Mouse (Mus musculus) heart, embryonic 10.5 days (tissue): ENCODE measurements around the gene Rps6kl1. TPM values are rescaled to one million over a fixed set of nuclear protein-coding genes. Genes with fewer than 3 reads are reported as not detected.

Source experiments
- DNase-seq: peaks from one replicate; pipeline ENCODE4 v3.0.0-alpha.2; 2017; ENCODE audit warnings: low spot score
- H3K27ac ChIP-seq: fragments of 300-500 bp; sonication (generic); 2 replicates; pipeline ENCODE4 v1.5.1; 2016; ENCODE audit warnings: mild to moderate bottlenecking
- H3K27me3 ChIP-seq: fragments of 300-500 bp; sonication (generic); 2 replicates; pipeline ENCODE4 v1.6.1; 2016; ENCODE audit warnings: mild to moderate bottlenecking; ENCODE audit not compliant: poor library complexity, insufficient read depth, severe bottlenecking
- H3K36me3 ChIP-seq: fragments of 300-500 bp; sonication (generic); 2 replicates; pipeline ENCODE4 v1.6.1; 2016; ENCODE audit warnings: mild to moderate bottlenecking, moderate library complexity
- H3K4me1 ChIP-seq: fragments of 300-500 bp; sonication (generic); 2 replicates; pipeline ENCODE4 v1.6.1; 2016; ENCODE audit warnings: mild to moderate bottlenecking
- H3K4me3 ChIP-seq: fragments of 300-500 bp; sonication (generic); 2 replicates; pipeline ENCODE4 v1.5.1; 2016; ENCODE audit warnings: mild to moderate bottlenecking, moderate library complexity
- H3K9me3 ChIP-seq: fragments of 300-500 bp; sonication (generic); 2 replicates; pipeline ENCODE4 v1.6.1; 2016; ENCODE audit warnings: mild to moderate bottlenecking, moderate library complexity
- WGBS: fragments of 180-500 bp; shearing (Covaris S2); methylation state at CpG from one replicate; pipeline ENCODE4 v1.1.7; 2016; 5-methylcytosine and 5-hydroxymethylcytosine counted together
- polyA plus RNA-seq: library from polyadenylated mRNA; unstranded; fragments of >200 nt; fragmentation: Nextera tagmentation; extraction: Ambion mirVana; gene quantifications from 2 replicates; pipeline ENCODE4 v1.2.1, GENCODE M21; 2016

Rps6kl1 gene
- polyA plus RNA-seq, 1 experiment from 2014 or later, result 1.4 TPM

DNA sequence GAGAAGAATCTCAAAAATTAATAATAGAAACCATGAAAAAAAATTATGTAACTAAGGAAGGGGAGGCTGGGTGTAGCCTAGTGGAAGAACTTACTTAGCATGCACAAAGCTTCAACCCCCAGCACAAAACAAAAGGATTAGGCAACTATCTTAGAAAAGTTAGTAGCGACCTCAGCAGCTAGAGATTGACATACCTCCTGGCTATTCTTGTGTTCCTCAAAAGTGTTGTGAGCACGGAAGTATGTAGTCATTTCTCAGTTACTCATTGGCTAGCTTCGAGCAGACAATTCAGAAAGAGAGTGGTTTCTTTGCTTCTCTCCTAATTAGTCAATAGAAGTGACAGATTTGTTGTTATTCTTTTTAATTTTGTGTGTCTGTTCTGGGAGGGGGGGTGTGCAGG is 42.4 kb downstream of the Rps6kl1 start:
- Histone ChIP-seq H3K4me1 (peaks cover 36% of the 10 kb centered on the region), H3K36me3 (0 out of 2 replicates have a peak, but pooled peaks cover 2% of the 10 kb centered on the region), H3K4me3 (no peak overlapping the region), H3K9me3 (no peaks in the 10 kb centered on the region), H3K27me3 (no peaks in the 10 kb centered on the region), H3K27ac (no peak overlapping the region)
- 60% methylated on average over 3 of the region's 3 CpGs for WGBS
- no peak for DNase-seq

DNA sequence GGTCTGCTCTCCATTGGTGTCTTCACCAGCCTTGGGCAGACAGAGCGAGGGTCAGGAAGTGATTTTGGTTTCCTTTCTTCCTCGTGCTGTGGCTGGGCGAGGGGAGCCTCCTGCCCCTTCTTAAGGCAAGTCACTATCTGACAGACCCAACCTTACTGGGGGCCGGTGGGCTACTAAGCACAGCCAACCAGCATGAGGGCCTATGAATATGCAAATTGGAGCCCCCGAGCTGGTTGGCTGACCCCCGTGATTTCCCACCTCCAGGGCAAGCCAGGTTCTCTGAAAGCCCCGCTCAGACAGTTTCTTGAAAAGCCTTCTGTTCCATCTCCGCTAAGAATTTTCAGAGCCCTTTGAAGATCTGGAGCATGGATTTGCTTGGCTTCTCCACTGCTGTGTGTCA is 44.8 kb downstream of the Rps6kl1 start:
- no peaks in the 10 kb centered on the region for H3K9me3 ChIP-seq
- under 1% methylated on average over 8 of the region's 8 CpGs for WGBS
- no peak for DNase-seq
- no peaks in the 10 kb centered on the region for H3K27me3 ChIP-seq
- peak overlapping the region; percentile 46 for H3K4me3 ChIP-seq
- 0 out of 2 replicates have a peak overlapping the region, but pooled peaks have one; percentile 24 for H3K27ac ChIP-seq
- H3K36me3 ChIP-seq, result no peaks in the 10 kb centered on the region
- H3K4me1 ChIP-seq, result peaks cover 15% of the 10 kb centered on the region

DNA sequence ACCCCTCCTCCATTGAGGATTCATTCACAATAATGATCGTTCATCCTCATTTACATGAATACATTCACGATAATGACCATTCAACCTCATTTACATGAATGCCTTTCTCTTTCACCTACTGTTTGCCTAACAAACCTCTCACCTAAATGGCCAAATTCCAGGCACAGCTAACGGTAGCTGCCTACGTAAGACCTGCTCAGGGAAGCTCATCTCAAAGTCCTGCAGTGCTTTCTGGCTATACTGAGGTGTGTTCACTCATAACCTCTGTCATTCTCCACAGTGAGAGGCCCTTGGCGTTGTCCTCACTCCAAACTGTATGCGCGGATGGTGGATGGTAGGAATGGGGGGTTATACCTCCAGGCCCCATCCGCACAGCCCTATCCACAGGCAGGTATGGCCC is 46.3 kb downstream of the Rps6kl1 start:
- no peak overlapping the region for H3K4me3 ChIP-seq

DNA sequence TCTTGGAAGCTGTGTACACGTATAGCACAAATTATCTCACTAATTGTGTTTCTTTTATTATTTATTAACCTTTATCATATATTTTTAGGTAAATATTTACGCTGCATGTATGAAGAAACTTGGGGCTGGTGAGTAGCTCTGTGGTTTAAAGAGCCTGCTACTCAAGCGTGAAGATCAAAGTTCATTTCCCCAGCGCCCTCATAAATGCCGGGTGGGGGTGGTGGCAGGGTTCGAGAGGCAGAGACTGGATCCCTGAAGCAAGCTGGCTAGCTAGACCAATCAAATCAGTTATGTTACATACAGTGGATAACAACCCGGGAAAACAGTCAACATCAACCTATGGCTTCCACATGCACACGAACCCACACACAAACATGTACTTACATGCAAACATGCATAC is 48.0 kb downstream of the Rps6kl1 start:
- no peak for DNase-seq
- H3K4me1 ChIP-seq, result peaks cover 9% of the 10 kb centered on the region
- H3K4me3 ChIP-seq, result no peak overlapping the region
- WGBS, result 76% methylated on average over 8 of the region's 8 CpGs
- no peak overlapping the region for H3K27ac ChIP-seq
- H3K27me3 ChIP-seq, result no peaks in the 10 kb centered on the region
- H3K9me3 ChIP-seq, result no peaks in the 10 kb centered on the region
- H3K36me3 ChIP-seq, result no peaks in the 10 kb centered on the region

More for the DNA sequence above, 46.3 kb downstream of the Rps6kl1 start:
- Histone ChIP-seq H3K9me3 (no peaks in the 10 kb centered on the region), H3K27ac (no peak overlapping the region), H3K4me1 (peaks cover 15% of the 10 kb centered on the region), H3K27me3 (no peaks in the 10 kb centered on the region), H3K36me3 (no peaks in the 10 kb centered on the region)
- DNase-seq, result no peak
- WGBS, result 83% methylated on average over 8 of the region's 8 CpGs

DNA sequence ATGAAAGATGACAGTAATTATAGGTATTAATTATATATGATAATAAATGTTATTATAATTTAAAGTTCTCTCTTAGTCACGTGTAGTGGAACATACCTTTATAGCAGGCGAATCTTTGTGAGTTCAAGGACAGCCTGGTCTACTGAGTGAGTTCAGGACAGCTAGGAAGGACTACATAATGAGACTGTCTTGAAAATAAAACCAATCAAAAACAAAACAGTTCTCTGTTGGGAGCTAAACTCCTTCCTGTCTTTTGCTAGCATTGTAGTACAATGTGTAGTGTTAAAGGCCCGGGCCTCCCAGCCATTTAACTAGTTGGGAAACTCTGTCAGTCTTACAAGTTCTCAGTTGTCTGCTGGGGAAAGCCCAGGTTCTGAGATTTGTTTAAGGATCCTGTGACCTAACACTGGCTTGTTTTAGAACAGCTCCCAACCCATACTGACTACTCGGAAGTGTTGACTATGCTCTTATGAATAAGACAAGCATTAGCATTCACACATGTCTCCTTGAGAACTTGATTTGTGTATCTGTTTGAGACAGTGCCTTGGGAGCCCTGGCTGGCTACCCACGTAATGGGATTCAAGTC is 49.5 kb downstream of the Rps6kl1 start:
- WGBS, result 79% methylated on average over 5 of the region's 5 CpGs

DNA sequence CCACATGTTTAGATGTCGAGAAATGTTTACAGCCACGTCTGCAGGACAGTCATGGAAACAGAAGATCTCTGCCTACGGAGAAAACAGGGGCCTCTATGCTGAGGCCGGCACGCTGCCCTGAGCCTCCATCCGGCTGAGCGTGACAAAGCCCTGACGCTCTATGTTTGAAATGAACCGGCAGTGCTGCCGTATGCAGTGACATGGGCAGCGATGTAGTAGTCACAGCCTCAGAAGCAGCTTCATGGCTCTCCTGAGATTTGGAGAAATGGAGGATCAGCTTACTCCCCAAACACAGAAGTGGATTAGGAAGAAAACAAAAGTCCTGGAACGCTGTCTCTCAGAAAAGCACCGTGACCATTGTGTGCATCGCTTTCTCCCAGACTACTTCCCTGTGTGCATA is 50.1 kb downstream of the Rps6kl1 start:
- H3K9me3 ChIP-seq, result no peaks in the 10 kb centered on the region
- 74% methylated on average over 14 of the region's 14 CpGs for WGBS
- no peaks in the 10 kb centered on the region for H3K36me3 ChIP-seq
- no peaks in the 10 kb centered on the region for H3K27me3 ChIP-seq
- H3K27ac ChIP-seq, result no peak overlapping the region
- no peak for DNase-seq
- no peak overlapping the region for H3K4me3 ChIP-seq
- H3K4me1 ChIP-seq, result no peaks in the 10 kb centered on the region; the same call in 1 of the 2 replicates

More for the DNA sequence above, 49.5 kb downstream of the Rps6kl1 start:
- H3K36me3 ChIP-seq, result no peaks in the 10 kb centered on the region
- no peak overlapping the region for H3K4me3 ChIP-seq
- H3K27ac ChIP-seq, result no peak overlapping the region
- H3K9me3 ChIP-seq, result no peaks in the 10 kb centered on the region
- H3K27me3 ChIP-seq, result no peaks in the 10 kb centered on the region
- no peak for DNase-seq
- H3K4me1 ChIP-seq, result peaks cover 6% of the 10 kb centered on the region

DNA sequence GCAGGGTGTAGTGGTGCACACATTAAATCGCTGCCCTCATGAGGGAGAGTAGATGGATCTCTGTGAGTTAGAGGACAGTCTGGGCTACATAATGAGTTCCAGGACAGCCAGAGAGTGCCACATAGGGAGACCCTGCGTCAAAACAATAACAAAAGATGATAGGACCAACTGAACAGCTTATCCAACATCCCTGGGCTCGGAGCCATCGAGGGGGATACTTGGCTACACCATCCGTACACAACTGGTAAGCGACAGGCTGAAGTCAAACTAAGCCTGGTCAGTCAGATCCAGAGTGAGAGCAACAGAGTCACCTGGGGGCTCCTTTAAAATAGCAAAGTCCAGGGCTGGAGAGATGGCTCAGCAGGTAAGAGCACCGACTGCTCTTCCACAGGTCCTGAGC is 55.2 kb downstream of the Rps6kl1 start:
- Histone ChIP-seq H3K9me3 (no peaks in the 10 kb centered on the region), H3K27me3 (no peaks in the 10 kb centered on the region), H3K36me3 (no peaks in the 10 kb centered on the region), H3K4me3 (no peak overlapping the region), H3K4me1 (peaks cover 8% of the 10 kb centered on the region), H3K27ac (no peak overlapping the region)
- no peak for DNase-seq
- 87% methylated on average over 7 of the region's 7 CpGs for WGBS

DNA sequence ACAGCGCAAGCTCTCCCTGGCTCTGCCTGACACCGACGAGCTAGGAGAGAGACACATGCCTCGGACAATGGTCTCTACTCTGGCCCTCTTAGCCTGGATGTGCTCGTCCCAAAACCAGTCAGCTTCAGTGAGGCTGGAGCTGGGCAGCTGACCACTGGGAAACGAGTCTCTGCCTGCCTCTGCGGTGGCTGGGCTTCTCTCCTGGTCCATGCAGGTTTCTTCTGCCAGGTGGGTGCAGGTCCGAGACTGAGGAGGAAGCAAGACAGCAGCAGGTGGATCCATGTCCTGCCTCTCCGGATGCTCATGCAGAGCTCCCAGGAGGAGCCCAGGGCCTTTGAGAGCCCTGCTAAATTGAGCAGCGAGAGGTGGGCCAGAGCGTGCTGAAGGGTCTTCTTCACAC is 55.9 kb downstream of the Rps6kl1 start:
- H3K27ac ChIP-seq, result no peak overlapping the region
- peaks cover 8% of the 10 kb centered on the region for H3K4me1 ChIP-seq
- DNase-seq, result no peak
- H3K9me3 ChIP-seq, result no peaks in the 10 kb centered on the region
- 79% methylated on average over 11 of the region's 11 CpGs for WGBS
- no peak overlapping the region for H3K4me3 ChIP-seq
- no peaks in the 10 kb centered on the region for H3K27me3 ChIP-seq
- H3K36me3 ChIP-seq, result no peaks in the 10 kb centered on the region

DNA sequence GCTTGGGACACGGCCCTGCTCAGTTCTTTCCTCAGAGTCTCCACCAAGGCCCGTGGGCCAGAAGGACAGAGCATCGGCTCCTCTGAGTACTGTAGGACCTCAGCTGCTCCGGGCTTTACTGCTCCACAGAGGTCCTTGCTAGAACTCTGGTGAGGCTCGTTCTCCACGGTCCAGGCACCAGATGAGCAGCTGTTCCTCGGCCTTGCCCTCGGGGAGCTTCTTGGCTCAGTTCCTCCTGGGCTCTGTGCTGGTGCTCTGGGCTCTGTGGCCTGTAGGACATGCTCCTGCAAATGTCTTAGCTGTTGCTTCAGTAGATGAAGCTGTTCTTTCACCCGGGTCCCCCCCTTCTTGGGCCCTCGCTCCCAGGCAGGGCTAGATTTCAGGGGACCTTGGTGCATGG is 56.4 kb downstream of the Rps6kl1 start:
- Histone ChIP-seq H3K4me1 (peaks cover 8% of the 10 kb centered on the region), H3K27me3 (no peaks in the 10 kb centered on the region), H3K36me3 (0 out of 2 replicates have a peak, but pooled peaks cover 2% of the 10 kb centered on the region), H3K4me3 (no peak overlapping the region), H3K9me3 (no peaks in the 10 kb centered on the region), H3K27ac (0 out of 2 replicates have a peak overlapping the region, but pooled peaks have one; percentile 62)
- no peak for DNase-seq
- WGBS, result 88% methylated on average over 10 of the region's 10 CpGs

DNA sequence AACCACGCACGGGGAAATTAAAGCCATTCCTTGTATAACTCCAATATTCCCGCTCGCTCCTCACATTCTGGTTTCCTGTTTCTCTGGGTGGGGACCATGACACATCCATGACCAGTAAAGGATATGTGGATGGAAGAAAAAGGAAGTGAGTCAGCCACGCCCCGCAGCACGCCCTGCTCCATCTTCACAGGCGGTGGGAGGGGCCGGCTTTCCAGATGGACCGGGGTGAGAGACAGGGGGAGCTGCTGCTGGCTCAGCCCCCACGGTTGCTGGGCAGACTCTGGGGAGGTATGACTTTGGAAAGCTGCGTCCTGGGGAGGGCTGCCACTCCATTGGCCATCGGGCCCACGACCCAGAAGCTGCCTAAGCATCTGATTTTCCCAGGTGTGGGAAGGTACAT is 57.1 kb downstream of the Rps6kl1 start:
- H3K9me3 ChIP-seq, result no peaks in the 10 kb centered on the region
- peak overlapping the region; percentile 62; the same call in 1 of the 2 replicates for H3K27ac ChIP-seq
- peaks cover 8% of the 10 kb centered on the region for H3K36me3 ChIP-seq
- DNase-seq, result peak; percentile 85
- WGBS, result 25% methylated on average over 14 of the region's 14 CpGs
- peaks cover 8% of the 10 kb centered on the region for H3K4me1 ChIP-seq
- H3K27me3 ChIP-seq, result no peaks in the 10 kb centered on the region
- H3K4me3 ChIP-seq, result no peak overlapping the region

DNA sequence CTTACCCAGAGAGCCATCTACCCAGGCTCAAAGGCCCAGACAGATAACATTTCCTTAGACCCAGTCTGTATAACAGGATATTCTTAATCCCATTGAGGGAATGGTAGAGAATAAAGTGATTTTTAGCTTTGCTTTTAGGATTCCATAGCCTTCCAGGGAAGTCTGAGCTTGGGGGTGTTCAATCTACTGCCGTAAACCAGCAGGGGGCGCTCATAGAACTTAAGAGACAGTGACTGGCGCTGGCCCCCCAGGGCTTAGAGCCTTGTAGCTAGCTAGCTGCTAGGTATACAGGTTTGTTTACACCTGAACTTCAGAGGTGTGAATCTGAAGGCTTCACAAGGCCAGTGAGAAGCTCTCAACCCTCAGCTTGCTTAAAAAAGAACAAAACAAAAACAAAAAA is 58.9 kb downstream of the Rps6kl1 start:
- Histone ChIP-seq H3K27me3 (no peaks in the 10 kb centered on the region), H3K27ac (no peak overlapping the region), H3K4me1 (peaks cover 8% of the 10 kb centered on the region), H3K36me3 (peaks cover 26% of the 10 kb centered on the region), H3K4me3 (no peak overlapping the region), H3K9me3 (no peaks in the 10 kb centered on the region)
- WGBS, result 4% methylated on average over 3 of the region's 3 CpGs
- no peak for DNase-seq

DNA sequence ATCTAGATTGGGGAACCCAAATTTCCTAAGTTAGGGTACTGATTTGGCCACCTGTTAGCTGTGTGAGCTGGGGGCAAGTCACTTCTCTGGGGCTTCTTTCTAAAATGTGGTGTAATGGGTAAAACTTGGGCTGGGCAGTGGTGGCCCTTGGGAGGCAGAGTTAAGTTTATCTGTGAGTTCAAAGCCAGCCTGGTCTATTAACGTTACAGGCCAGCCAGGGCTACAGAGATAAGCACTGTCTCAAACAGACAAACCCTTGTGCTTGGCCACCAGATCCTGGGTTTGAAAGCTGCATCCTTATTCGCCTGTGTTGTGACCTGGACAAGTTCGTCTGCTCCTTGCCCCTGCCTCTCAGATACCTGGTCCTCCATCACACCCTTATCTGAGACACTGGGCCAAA is 59.9 kb downstream of the Rps6kl1 start:
- DNase-seq, result no peak
- 64% methylated on average over 3 of the region's 3 CpGs for WGBS
- Histone ChIP-seq H3K27me3 (no peaks in the 10 kb centered on the region), H3K9me3 (no peaks in the 10 kb centered on the region), H3K4me1 (peaks cover 8% of the 10 kb centered on the region), H3K4me3 (no peak overlapping the region), H3K27ac (no peak overlapping the region), H3K36me3 (peaks cover 33% of the 10 kb centered on the region)

DNA sequence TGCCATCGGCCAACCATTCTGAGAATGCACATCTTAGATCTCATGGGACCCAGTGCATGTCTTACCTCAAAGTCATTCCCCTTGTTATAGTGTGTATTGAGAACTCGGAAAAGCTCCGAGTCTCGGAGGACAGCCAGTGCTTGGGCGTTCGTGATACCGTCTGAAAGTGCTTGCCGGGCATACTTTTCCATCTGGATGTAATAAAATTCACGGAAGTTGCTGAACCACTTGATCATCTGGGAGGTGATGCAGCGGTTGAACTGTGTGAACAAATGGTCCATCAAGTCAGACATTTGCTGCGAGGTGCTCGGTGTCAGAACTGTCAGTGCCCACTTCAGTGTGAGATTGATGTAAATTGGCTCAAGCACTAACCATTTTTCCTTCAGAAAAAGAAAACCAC is 63.2 kb downstream of the Rps6kl1 start:
- no peaks in the 10 kb centered on the region for H3K27me3 ChIP-seq
- peaks cover 33% of the 10 kb centered on the region for H3K36me3 ChIP-seq
- WGBS, result 95% methylated on average over 12 of the region's 12 CpGs
- H3K4me1 ChIP-seq, result no peaks in the 10 kb centered on the region
- H3K4me3 ChIP-seq, result no peak overlapping the region
- no peaks in the 10 kb centered on the region for H3K9me3 ChIP-seq
- DNase-seq, result peak; percentile 55
- no peak overlapping the region for H3K27ac ChIP-seq
